Mouse (Mus musculus) spleen, adult 2 months (tissue): Measurements from ENCODE around the gene Ggt5. TPM values are rescaled to one million over a fixed set of nuclear protein-coding genes. Genes with fewer than 3 reads are reported as not detected.
A peak's percentile ranks its signal among the peaks of the same experiment; 100 is the strongest.

Experiments
- DNase-seq, 2 experiments: peaks; one replicate each; pipeline versions ENCODE4 v3.0.0 to v3.0.0-alpha.2; 2012 to 2021; ENCODE audit warnings: low spot score in 2 of 2, low read depth in 1 of 2
- H3K27ac ChIP-seq: fragments of 200-500 bp; 2 replicates; pipeline ENCODE4 v1.5.1; 2012; ENCODE audit warnings: low read length, inconsistent platforms; ENCODE audit not compliant: insufficient read depth
- H3K27me3 ChIP-seq: fragments of 200-500 bp; 2 replicates; pipeline ENCODE4 v1.6.1; 2012; ENCODE audit warnings: mild to moderate bottlenecking, moderate library complexity, low read length, inconsistent platforms; ENCODE audit not compliant: control insufficient read depth, insufficient read depth
- H3K36me3 ChIP-seq: fragments of 200-500 bp; 2 replicates; pipeline ENCODE4 v1.6.1; 2012; ENCODE audit warnings: mild to moderate bottlenecking, low read length, inconsistent platforms; ENCODE audit not compliant: control insufficient read depth, insufficient read depth
- H3K4me1 ChIP-seq: fragments of 200-500 bp; 2 replicates; pipeline ENCODE4 v1.6.1; 2011; ENCODE audit warnings: inconsistent platforms; ENCODE audit not compliant: control insufficient read depth, insufficient read depth, insufficient read length
- H3K4me3 ChIP-seq: fragments of 200-500 bp; 2 replicates; pipeline ENCODE4 v1.5.1; 2011; ENCODE audit warnings: mild to moderate bottlenecking, inconsistent platforms; ENCODE audit not compliant: insufficient read depth, insufficient read length; ENCODE audit errors: extremely low read depth
- CTCF ChIP-seq: fragments of 200-500 bp; IDR thresholded peaks from 2 replicates; pipeline ENCODE4 v1.5.1; 2011; ENCODE audit warnings: mild to moderate bottlenecking, inconsistent platforms; ENCODE audit not compliant: insufficient read depth, insufficient read length, insufficient replicate concordance; ENCODE audit errors: extremely low read depth
- POLR2A ChIP-seq: fragments of 200-500 bp; IDR thresholded peaks from 2 replicates; pipeline ENCODE4 v1.6.1; 2011; ENCODE audit warnings: low read depth, low read length, inconsistent platforms
- WGBS: fragments of 180-500 bp; shearing (Covaris S2); methylation state at CpG from one replicate; pipeline ENCODE4 v1.1.7; 2018; 5-methylcytosine and 5-hydroxymethylcytosine counted together
- polyA plus RNA-seq: library from polyadenylated mRNA; depleted of rRNA; stranded (reverse); fragments of >200 nt; gene quantifications from 2 replicates; pipeline ENCODE4 v1.2.3, GENCODE M21; 2012

Gene Ggt5
- polyA plus RNA-seq, 1 experiment: 70.9 TPM

DNA sequence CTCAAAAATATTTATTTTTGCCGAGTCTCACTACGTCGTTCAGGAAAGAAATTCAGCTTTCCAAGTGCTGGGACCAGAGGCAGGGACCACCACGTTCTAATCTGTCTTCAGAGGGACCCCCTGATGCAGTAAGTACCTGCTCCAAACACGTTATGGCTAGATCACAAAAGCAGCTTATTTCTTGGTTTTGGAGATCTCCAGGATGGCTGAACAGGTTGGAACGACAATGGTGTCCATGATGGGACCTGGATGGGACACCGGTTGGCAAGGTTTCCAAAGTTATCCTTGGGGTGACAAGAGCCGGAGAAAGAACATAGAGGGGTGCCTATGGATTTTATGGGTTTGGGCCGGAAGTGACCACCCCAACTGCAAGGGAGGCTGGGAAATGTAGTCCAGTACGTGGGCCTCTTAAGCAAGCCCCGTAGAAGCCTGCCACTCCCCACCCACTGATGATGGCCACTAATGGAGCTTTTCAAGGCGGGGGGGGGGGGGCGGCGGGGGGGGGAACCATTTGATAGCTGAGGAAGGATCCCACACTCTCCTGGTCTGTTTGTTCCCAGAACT lies 44.5 kb downstream of the Ggt5 start:
- H3K36me3 ChIP-seq: no peaks in the 10 kb centered on the region
- WGBS: 80% methylated on average over 14 of the region's 14 CpGs
- no peaks in the 10 kb centered on the region for H3K4me1 ChIP-seq
- H3K4me3 ChIP-seq: no peak overlapping the region
- H3K27ac ChIP-seq: no peak overlapping the region
- no peaks in the 10 kb centered on the region for H3K27me3 ChIP-seq
- TF ChIP-seq CTCF (no peak), POLR2A (no peak)
- DNase-seq: no peak

DNA sequence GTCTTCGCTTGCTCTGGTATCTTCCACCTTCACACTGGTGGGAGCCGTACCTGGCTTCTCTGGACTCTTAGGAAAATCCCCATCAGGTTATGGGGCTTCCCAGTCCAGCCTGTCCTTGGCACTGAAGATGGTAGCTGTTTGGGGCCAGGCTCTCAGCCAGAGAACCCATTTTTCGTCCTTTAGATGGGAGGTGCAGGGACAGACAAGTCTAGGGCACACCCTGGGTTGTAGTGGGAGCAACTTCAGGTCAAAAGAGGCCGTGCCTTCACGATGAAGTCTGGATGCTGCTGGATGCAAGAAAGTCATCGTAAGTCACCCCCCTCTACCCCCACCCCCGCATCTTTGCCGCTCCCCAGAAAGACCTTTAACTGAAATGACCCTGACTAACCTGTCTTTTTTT lies 45.5 kb downstream of the Ggt5 start:
- TF ChIP-seq POLR2A (no peak), CTCF (no peak)
- Histone ChIP-seq H3K4me3 (no peak overlapping the region), H3K27me3 (no peaks in the 10 kb centered on the region), H3K36me3 (no peaks in the 10 kb centered on the region), H3K4me1 (no peaks in the 10 kb centered on the region), H3K27ac (no peak overlapping the region)
- DNase-seq: no peak
- 91% methylated on average over 8 of the region's 8 CpGs for WGBS

DNA sequence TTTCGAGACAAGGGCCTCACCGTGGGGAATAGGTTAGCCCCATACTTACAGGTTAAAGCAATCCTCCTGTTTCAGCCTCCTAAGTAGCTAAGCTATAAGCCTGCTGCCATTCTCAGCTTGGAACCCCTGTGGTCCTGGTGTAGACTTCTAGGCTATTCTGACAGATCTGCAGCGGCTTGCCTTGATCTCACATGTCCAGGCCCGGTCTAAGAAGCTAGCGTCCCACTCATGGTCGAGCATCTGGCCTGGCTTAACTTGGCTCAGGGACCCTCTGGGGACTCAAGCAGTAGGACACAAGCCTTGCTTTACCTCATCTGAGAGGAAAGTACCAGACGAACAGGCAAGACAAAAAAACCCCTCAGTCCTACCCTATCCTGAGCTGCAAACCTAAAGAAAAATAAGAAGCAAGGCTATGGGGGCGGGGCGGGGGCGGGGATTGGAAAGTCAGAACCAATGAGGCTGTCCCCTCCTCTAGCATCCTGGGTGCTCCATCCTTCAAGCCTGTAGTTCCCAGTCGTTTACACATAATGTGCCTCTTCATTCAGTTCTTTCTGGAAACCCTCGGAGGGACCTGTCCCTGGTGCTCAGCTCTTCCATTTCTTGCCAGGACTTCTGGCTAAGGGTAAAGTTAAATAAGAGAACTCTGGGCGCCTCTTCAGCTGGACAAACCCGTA lies 46.0 kb downstream of the Ggt5 start:
- Histone ChIP-seq H3K27me3 (no peaks in the 10 kb centered on the region), H3K4me3 (no peak overlapping the region), H3K4me1 (no peaks in the 10 kb centered on the region), H3K36me3 (no peaks in the 10 kb centered on the region), H3K27ac (no peak overlapping the region)
- DNase-seq: no peak
- TF ChIP-seq POLR2A: no peak
- no peak for TF ChIP-seq CTCF
- 76% methylated on average over 14 of the region's 14 CpGs for WGBS

DNA sequence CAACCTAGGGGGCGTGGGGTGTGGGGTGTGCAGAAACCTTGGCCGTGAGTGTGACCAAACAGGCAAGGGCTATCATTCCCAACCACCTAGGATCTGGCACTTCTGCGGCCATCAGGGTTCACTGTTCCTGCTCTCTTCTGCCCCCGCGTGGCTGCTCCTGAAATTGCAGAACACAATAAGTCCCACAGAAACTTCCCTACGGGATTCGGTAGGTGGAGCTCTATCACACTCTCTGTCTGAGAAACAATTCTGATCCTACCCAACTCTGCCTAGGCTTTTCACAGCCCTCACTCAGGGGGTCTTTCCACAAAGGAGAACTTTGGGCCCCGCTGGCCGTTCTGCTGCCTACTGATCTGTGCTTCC lies 46.5 kb downstream of the Ggt5 start:
- Histone ChIP-seq H3K4me1 (no peaks in the 10 kb centered on the region), H3K4me3 (no peak overlapping the region), H3K27me3 (no peaks in the 10 kb centered on the region), H3K27ac (no peak overlapping the region), H3K36me3 (no peaks in the 10 kb centered on the region)
- 15% methylated on average over 9 of the region's 9 CpGs for WGBS
- TF ChIP-seq POLR2A (no peak), CTCF (peak; percentile 89; the same call in 1 of the 2 replicates)
- DNase-seq: peak; percentile 44 to 75

DNA sequence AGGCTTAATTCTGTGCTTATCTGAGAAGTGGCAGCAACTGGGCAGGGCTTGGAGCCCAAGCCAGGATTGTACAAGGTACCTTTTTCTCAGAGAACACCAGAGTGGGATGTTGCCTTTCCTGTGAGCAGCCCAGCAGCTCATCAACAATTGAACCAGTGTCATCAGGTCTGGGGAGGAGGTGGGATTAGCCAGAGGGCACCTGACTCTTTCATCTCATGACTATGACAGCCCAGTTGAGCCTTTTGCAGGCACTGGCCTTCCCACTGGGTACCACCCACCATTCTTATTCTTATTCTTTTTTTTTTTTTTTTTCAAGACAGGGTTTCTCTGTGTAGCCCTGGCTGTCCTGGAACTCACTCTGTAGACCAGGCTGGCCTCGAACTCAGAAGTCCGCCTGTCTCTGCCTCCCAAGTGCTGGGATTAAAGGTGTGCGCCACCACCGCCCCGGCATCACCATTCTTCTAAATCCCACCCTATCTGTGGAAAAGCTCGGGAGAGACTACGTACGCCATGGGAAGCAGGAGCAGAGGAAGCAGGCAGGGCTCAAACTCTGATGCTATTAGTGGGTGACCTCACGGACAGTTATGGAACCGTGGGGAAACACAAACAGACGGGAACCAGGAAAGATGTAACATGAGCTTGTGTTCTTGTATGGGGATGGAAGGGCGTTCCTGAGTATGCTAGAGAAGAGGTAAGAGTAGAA lies 47.1 kb downstream of the Ggt5 start:
- no peak overlapping the region for H3K27ac ChIP-seq

DNA sequence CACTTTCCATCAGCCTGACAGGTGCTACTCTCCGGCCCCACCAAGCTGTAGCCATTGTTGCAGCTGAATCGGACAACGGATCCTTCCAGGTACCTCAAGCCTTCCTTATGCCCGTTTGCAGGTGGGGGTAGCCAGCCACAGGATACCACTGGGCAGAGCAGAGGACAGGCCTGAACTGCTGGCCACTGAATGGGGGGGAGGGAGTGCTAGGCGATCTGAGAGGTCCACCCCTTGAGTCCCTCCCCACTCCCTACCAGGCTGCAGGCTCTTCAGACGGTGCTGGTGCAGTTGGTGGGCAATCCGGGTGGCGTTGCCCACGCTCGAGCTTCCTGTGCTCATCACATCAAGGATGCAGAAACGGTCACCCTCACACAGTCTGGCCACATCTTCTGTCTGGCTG lies 48.6 kb downstream of the Ggt5 start:
- WGBS: 81% methylated on average over 11 of the region's 11 CpGs
- no peak for TF ChIP-seq POLR2A
- no peak for TF ChIP-seq CTCF

More for the DNA sequence above, 47.1 kb downstream of the Ggt5 start:
- no peaks in the 10 kb centered on the region for H3K4me1 ChIP-seq
- no peaks in the 10 kb centered on the region for H3K36me3 ChIP-seq
- WGBS: 95% methylated on average over 12 of the region's 12 CpGs
- H3K27me3 ChIP-seq: no peaks in the 10 kb centered on the region
- no peak overlapping the region for H3K4me3 ChIP-seq
- no peak for TF ChIP-seq CTCF
- TF ChIP-seq POLR2A: no peak
- no peak for DNase-seq

More for the DNA sequence above, 48.6 kb downstream of the Ggt5 start:
- H3K4me1 ChIP-seq: no peaks in the 10 kb centered on the region
- H3K36me3 ChIP-seq: no peaks in the 10 kb centered on the region
- no peak overlapping the region for H3K27ac ChIP-seq
- no peak for DNase-seq
- no peak overlapping the region for H3K4me3 ChIP-seq
- no peaks in the 10 kb centered on the region for H3K27me3 ChIP-seq
